Mouse (Mus musculus): ENCODE measurements around the gene Tmem192. TPM values are rescaled to one million over a fixed set of nuclear protein-coding genes. Genes with fewer than 3 reads are reported as not detected.
A peak's percentile ranks its signal among the peaks of the same experiment; 100 is the strongest.

The Tmem192 gene
- total RNA-seq (2015) (30.9 and 32.4 TPM in 2 replicates), total RNA-seq (2017) (17.6 and 20.7 TPM in 2 replicates)

DNA sequence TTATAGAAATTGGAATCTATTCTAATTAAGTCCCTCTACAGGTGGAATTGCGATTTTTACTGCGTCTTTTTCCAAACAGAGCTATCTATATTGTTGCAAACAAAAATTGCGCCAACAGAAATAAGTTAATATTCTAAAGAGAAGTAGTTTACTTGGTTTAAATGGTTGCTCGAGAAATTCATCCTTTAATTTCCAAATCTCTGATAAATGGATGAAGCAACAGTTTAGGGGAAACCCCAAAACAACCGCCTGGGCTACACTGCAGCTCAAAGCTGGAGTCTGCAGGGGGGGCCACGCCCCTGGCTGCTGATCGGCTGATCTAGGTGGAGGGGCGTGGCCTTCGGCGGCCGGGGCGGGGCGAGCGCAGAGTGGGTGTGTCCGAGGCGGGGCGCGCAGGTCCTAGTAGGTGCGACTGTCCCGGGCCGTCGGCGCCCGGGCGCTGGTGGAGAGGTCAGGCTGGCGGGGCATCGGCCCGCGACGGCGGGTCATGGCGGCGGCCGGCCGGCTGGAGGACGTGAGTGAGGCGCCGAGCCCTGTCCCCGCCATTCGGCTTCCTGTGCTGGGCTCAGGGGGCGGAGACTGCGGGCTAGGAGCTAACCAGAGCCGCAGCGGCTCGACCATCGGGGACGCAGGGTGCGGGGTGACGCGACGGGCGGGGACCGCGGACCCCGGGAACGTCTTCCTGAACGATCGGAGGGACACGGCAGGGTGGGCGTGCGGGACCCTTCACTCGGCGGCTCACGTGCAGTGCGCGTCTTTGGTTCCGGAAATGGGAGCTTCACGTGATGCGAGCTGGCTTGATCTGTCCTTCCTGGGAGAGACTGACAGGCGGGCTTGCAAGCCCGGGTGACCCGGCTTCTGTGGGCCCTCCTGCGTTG, at the start of gene Tmem192:
Gene Tmem192, plus strand, starts transcription at position 366 of the 878 bp plus-strand sequence.
- ATAC-seq (replicated peaks; ENCODE audit: poor library complexity): peak; percentile 79

GRCm38 (mm10) chr8:64898710-64899109, 48.3 kb upstream of the Tmem192 start:
- ATAC-seq (replicated peaks; ENCODE audit: poor library complexity): no peak

DNA sequence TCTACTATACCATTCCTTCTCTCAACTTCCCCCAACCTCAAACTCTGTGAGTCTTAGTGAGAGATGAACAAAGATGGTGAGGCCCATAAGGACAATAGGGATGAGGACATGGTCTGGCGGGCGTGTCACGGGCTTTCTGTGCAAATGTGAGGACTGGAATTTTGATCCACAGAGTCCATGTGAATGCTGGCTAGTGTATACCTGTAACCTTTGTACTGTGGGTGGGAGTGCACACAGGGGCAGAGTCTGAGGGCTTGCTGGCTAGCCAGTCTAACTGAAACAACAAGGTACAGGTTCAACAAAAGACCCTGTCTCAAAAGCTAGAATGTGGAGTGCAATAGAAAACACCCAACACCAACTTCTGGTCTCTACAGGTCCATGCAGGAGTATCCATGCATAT, 46.3 kb upstream of the Tmem192 start:
- ATAC-seq (replicated peaks; ENCODE audit: poor library complexity): no peak

DNA sequence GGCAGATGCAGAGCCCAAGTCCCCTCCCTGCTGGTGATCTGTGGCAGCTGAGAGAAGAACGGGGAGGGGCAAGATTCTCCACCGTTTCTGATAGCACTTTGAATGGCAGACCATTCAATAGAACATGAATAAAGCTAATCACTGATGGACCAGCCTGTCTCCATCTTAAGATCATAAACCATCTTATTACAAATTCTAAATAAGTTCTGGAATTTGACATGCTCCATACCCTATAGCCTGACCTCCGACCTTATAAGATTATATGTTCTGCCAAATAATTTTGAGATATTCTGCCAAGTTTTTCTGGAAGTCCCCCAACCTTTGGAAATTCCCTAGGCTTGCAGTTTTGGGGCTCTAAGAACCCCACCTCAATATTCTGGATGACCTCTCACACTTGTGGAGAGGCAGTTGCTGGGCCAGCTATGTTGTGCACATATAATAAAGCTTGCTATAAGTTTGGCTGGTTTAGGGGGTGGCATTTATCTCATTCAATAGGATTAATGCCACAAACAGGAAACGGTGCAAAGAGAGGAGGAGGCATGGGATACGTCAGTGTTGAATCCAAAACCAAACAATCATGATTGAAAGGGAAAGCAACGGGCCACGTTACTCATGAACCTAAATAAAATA, 45.3 kb upstream of the Tmem192 start:
- ATAC-seq (replicated peaks; ENCODE audit: poor library complexity): no peak

DNA sequence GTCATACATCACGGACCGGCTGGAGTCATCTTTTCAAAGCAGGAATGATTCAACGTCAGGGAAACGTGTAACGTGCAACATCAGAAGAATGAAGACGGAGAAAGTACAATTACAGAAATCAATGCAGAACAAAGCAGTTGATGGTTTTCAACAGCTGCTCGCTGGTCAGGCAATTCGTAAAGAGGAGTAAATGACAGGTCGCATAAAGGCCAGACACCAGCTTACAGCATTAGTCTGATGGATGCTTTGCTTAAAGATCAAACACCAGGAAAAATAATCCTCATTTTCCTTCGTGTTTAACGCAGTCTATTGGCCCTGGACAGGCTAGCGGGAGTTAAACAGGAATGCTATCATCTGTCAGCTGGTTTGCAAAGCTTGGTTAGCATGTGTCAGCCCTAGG, 44.8 kb upstream of the Tmem192 start:
- no peak for ATAC-seq (replicated peaks; ENCODE audit: poor library complexity)

GRCm38 (mm10) chr8:64903778-64904177, 43.2 kb upstream of the Tmem192 start:
- ATAC-seq (replicated peaks; ENCODE audit: poor library complexity): no peak

- ATAC-seq (replicated peaks; ENCODE audit: poor library complexity): no peak
These were observed 37.0 kb upstream of the Tmem192 start for GRCm38 (mm10) chr8:64910026-64910425.

DNA sequence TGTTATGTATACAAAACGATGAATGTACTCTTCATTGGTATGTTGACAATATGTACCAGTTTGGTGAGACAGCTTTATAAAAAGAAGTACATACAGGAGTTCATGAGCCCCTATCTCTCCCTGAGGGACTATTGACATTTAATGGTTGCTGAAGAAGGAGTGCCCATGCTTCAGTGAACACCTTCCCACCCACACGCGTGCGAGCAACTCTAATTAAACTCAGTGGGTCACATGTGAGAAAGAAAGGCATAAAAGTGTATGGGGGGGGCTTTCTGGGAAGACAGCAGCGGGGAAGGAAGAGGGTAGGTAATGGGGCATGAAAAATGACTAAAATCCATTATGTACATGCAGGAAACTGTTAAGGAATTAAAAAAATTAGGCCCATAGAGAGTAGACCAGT, 30.2 kb upstream of the Tmem192 start:
- no peak for ATAC-seq (replicated peaks; ENCODE audit: poor library complexity)

DNA sequence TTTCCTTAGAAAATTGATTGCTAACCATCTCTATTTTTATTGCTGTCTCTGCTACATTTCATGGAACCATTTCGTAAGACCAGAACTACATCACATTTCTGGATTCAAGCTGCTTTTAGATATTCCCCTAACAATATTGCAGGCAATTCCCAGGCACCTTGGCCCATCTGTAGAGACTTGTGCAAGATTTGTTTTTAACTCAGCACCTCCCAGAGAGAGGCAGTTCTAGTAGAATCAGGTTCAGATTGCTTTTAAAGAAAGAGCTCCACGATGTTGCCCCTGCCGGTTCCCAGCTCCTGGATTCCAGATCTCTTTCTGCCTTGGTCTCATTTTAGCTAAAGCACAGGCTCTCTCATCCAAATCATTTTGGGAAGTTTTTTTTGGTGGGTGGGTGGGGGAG, 23.7 kb upstream of the Tmem192 start:
- ATAC-seq (replicated peaks; ENCODE audit: poor library complexity): no peak

- ATAC-seq (replicated peaks; ENCODE audit: poor library complexity): no peak
These were observed 21.2 kb upstream of the Tmem192 start for GRCm38 (mm10) chr8:64925762-64926161.

DNA sequence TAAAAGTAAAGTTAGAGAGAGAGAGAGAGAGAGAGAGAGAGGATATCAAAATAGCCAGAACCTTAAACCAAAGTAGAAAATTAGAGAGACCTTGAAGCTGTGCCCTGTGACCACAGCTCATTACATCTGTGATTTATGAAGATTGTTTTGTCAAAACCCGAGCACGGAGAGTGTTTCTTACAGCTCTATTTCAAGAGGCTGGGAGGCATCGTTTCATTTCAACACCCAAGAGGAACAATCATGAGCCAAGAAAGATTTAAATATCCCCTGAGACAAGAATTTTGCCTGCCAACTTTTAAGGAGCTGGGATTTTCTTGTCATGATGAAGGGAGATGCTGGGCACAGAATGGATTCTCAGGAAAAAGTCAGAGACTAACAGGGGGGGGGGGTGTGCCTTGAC, 20.6 kb upstream of the Tmem192 start:
- no peak for ATAC-seq (replicated peaks; ENCODE audit: poor library complexity)

DNA sequence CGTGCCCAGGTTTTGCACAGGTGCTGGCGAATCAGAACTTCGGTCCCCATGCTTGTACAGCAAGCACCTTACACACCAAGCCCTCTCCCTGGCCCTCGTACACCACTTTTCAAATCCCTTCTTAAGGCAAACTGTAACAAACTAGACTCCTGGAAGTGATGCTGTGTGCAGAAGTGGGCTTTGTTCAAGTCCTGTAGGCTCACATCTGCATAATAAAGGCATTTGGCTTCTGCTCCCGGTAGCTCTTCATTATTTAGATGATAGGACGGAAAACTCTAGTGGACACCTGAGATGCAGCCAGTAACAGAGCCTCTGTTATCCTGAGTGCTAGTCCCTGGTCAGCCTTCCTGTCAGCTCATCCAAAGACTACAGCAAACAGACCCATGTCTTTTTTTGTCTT, 18.0 kb upstream of the Tmem192 start:
- ATAC-seq (replicated peaks; ENCODE audit: poor library complexity): no peak

DNA sequence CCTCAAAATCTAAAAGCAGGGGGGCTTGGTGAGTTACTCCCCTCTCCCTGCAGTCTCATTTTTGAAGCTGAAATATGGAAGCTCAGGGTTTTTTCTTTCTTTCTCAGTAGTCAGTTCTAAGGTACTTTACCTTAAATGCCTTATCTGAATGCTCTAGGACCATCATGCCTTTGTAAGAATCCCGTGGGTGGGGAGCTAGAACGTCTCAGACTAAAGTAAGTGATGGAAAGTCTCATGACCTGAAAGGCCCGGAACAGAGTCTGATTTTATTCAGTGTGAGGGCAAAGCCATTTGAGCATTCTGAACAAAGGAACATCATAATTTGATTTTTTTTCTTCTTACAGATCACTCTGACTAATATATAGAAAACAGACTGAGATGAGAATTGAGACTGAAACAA, 12.0 kb upstream of the Tmem192 start:
- ATAC-seq (replicated peaks; ENCODE audit: poor library complexity): no peak

DNA sequence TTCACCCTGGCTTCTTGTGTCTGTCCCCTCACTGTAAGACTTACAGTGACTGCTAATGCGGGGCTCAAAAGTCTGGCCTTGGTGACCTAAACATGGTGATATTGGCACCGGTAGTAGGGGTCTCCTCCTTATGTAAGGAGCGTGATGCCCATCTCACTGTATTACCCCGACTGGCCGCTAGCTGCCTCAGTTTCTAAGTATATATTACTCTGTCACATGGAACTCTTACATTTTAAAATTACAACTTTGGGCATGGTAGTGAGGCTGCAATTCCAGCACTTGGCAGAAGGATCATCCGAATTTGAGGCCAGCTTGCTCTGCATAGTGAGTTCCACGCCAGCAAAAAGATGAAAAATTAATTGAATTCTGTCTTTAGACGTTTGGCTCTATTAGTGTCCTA, 6.0 kb upstream of the Tmem192 start:
- no peak for ATAC-seq (replicated peaks; ENCODE audit: poor library complexity)

GRCm38 (mm10) chr8:64941495-64941894, 5.5 kb upstream of the Tmem192 start:
- ATAC-seq (replicated peaks; ENCODE audit: poor library complexity): peak; percentile 88

GRCm38 (mm10) chr8:64942946-64943345, 4.0 kb upstream of the Tmem192 start:
- ATAC-seq (replicated peaks; ENCODE audit: poor library complexity): no peak

DNA sequence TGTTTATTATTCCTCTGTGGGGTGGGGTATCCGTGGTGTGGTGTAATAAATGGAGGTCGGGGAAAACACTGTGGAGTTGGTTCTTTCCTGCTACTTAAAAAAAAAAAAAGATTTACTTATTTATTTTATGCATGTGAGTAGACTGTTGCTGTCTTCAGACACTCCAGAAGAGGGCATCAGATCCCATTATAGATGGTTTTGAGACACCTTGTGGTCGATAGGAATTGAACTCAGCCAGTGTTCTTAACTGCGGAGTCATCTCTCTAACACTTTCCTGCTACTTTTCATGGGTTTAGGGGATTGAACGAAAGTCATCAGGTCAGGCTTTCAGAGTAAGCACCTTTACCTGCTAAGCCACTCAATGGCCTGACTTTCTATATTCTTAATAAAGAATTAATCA, 2.2 kb upstream of the Tmem192 start:
- no peak for ATAC-seq (replicated peaks; ENCODE audit: poor library complexity)

DNA sequence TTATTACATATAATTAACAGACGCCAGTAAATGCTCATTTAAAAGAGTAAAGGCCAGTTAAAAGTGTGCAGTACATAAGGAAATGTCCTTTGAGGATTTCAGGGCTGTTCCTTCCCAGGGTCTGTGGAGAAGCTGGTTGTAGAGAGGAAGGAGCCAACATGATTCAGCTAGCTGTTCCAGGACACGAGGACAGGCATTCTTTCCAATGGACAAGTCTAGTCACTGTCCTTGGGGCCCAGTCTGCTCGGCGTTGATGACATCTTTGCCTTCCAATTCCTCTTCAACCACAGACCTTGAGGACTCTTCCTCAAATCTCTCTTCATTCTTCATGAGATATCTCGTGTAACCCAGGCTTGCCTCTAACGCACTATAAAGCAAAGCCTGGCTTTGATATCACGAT, 1.4 kb upstream of the Tmem192 start:
- ATAC-seq (replicated peaks; ENCODE audit: poor library complexity): no peak

GRCm38 (mm10) chr8:64946441-64946819, 555 bp upstream of the Tmem192 start:
- no peak for ATAC-seq (replicated peaks; ENCODE audit: poor library complexity)

- ATAC-seq (replicated peaks; ENCODE audit: poor library complexity): no peak
These were observed 681 bp downstream of the Tmem192 start for GRCm38 (mm10) chr8:64947698-64948034.

- ATAC-seq (replicated peaks; ENCODE audit: poor library complexity): no peak
These were observed 1.4 kb downstream of the Tmem192 start for GRCm38 (mm10) chr8:64948371-64948770.

- ATAC-seq (replicated peaks; ENCODE audit: poor library complexity): no peak
These were observed 5.1 kb downstream of the Tmem192 start for GRCm38 (mm10) chr8:64952101-64952500.

All from megakaryocyte progenitor cell, adult 5-6 weeks (primary cell).